Mouse (Mus musculus): ENCODE measurements around the gene Cmah. TPM values are rescaled to one million over a fixed set of nuclear protein-coding genes. Genes with fewer than 3 reads are reported as not detected.

The Cmah gene
- polyA plus RNA-seq, 1 experiment from 2014 or later, result 0.37 TPM

- no peaks in the 10 kb centered on the region for H3K36me3 ChIP-seq (ENCODE audit: control insufficient read depth, insufficient read depth, low read length)
- WGBS, result 86% methylated on average over 8 of the region's 8 CpGs
- H3K9ac ChIP-seq (ENCODE audit: low read length), result no peak overlapping the region
- no peaks in the 10 kb centered on the region for H3K27me3 ChIP-seq (ENCODE audit: control insufficient read depth, insufficient read depth, low read length)
- H3K4me1 ChIP-seq (ENCODE audit: control insufficient read depth, insufficient read depth, low read length), result no peaks in the 10 kb centered on the region
- H3K9me3 ChIP-seq (ENCODE audit: control insufficient read depth, low read length), result no peaks in the 10 kb centered on the region
- H3K27ac ChIP-seq (ENCODE audit: low read depth, low read length), result no peak overlapping the region
- no peak overlapping the region for H3K4me3 ChIP-seq (ENCODE audit: low read depth, low read length)
- H3K4me2 ChIP-seq, result no peak overlapping the region
- no peak for ATAC-seq (ENCODE audit: low FRiP score)
- DNase-seq (ENCODE audit: low spot score, missing footprints), result no peak
These were observed 15.9 kb upstream of the Cmah start for GRCm38 (mm10) chr13:24311011-24311940.

- no peaks in the 10 kb centered on the region for H3K4me1 ChIP-seq (ENCODE audit: control insufficient read depth, insufficient read depth, low read length)
- H3K27ac ChIP-seq (ENCODE audit: low read depth, low read length), result no peak overlapping the region
- no peaks in the 10 kb centered on the region for H3K36me3 ChIP-seq (ENCODE audit: control insufficient read depth, insufficient read depth, low read length)
- H3K4me2 ChIP-seq, result no peak overlapping the region
- WGBS, result 69% methylated on average over 3 of the region's 3 CpGs
- DNase-seq (ENCODE audit: low spot score, missing footprints) (no peak), ATAC-seq (ENCODE audit: low FRiP score) (no peak)
- H3K4me3 ChIP-seq (ENCODE audit: low read depth, low read length), result no peak overlapping the region
- no peaks in the 10 kb centered on the region for H3K9me3 ChIP-seq (ENCODE audit: control insufficient read depth, low read length)
- no peaks in the 10 kb centered on the region for H3K27me3 ChIP-seq (ENCODE audit: control insufficient read depth, insufficient read depth, low read length)
- H3K9ac ChIP-seq (ENCODE audit: low read length), result no peak overlapping the region
These were observed 10.6 kb upstream of the Cmah start for GRCm38 (mm10) chr13:24316563-24316962.

DNA sequence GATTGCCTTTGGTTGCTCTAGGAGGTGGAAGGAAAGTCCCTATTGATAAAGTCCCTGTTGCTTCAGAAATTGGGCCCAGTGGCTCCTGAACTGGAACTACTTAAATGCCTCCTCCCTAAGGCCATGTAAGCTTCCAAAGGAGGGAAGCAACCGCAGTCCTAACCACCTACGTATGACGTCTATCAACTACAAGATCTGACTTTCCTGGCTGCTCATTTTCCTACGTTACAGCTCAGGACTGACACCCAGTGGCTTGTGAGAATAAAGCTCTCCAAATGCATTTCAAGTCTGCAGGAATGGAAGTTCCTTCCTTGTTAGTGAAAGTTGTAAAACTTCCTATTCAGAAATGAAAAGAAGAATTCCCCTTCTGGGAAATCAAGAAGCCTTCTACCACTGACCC is 8.6 kb upstream of the Cmah start:
- no peak for ATAC-seq (ENCODE audit: low FRiP score)
- no peak for DNase-seq (ENCODE audit: low spot score, missing footprints)
- 34% methylated on average over 4 of the region's 4 CpGs for WGBS

DNA sequence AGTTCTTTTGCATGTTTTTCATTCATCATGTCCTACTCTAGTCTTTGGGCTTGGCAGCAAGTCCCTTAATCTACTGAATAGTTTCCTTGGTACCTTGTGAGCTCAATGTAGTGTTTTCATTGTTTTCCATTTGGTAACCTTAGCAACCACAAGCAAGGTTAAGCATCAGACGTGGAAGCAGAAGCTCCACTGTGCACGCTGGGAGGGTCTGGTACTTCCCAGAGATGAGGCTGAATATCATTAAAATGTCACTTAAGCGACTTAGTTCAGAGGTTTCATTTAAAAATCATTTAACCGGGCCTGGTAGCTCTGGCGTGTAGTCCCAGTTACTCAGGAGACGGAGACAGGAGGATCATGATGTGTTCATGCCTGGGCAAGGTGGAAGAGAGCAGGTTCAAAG is 5.9 kb upstream of the Cmah start:
- no peak for DNase-seq (ENCODE audit: low spot score, missing footprints)
- 56% methylated on average over 6 of the region's 6 CpGs for WGBS
- Histone ChIP-seq H3K36me3 (ENCODE audit: control insufficient read depth, insufficient read depth, low read length) (no peaks in the 10 kb centered on the region), H3K27ac (ENCODE audit: low read depth, low read length) (no peak overlapping the region), H3K9ac (ENCODE audit: low read length) (no peak overlapping the region), H3K27me3 (ENCODE audit: control insufficient read depth, insufficient read depth, low read length) (no peaks in the 10 kb centered on the region), H3K9me3 (ENCODE audit: control insufficient read depth, low read length) (no peaks in the 10 kb centered on the region), H3K4me3 (ENCODE audit: low read depth, low read length) (no peak overlapping the region), H3K4me2 (no peak overlapping the region), H3K4me1 (ENCODE audit: control insufficient read depth, insufficient read depth, low read length) (no peaks in the 10 kb centered on the region)
- no peak for ATAC-seq (ENCODE audit: low FRiP score)

More for the DNA sequence above, 8.6 kb upstream of the Cmah start:
- Histone ChIP-seq H3K36me3 (ENCODE audit: control insufficient read depth, insufficient read depth, low read length) (no peaks in the 10 kb centered on the region), H3K9ac (ENCODE audit: low read length) (no peak overlapping the region), H3K4me2 (no peak overlapping the region), H3K4me3 (ENCODE audit: low read depth, low read length) (no peak overlapping the region), H3K4me1 (ENCODE audit: control insufficient read depth, insufficient read depth, low read length) (no peaks in the 10 kb centered on the region), H3K27ac (ENCODE audit: low read depth, low read length) (no peak overlapping the region), H3K9me3 (ENCODE audit: control insufficient read depth, low read length) (no peaks in the 10 kb centered on the region), H3K27me3 (ENCODE audit: control insufficient read depth, insufficient read depth, low read length) (no peaks in the 10 kb centered on the region)

GRCm38 (mm10) chr13:24328036-24328817 is 1.0 kb downstream of the Cmah start:
- Histone ChIP-seq H3K9ac (ENCODE audit: low read length) (no peak overlapping the region), H3K27me3 (ENCODE audit: control insufficient read depth, insufficient read depth, low read length) (no peaks in the 10 kb centered on the region), H3K36me3 (ENCODE audit: control insufficient read depth, insufficient read depth, low read length) (no peaks in the 10 kb centered on the region), H3K4me2 (no peak overlapping the region), H3K27ac (ENCODE audit: low read depth, low read length) (no peak overlapping the region), H3K4me3 (ENCODE audit: low read depth, low read length) (no peak overlapping the region), H3K4me1 (ENCODE audit: control insufficient read depth, insufficient read depth, low read length) (no peaks in the 10 kb centered on the region), H3K9me3 (ENCODE audit: control insufficient read depth, low read length) (no peaks in the 10 kb centered on the region)
- WGBS, result 82% methylated on average over 9 of the region's 9 CpGs
- DNase-seq (ENCODE audit: low spot score, missing footprints) (no peak), ATAC-seq (ENCODE audit: low FRiP score) (no peak)

GRCm38 (mm10) chr13:24330128-24330527 is 2.9 kb downstream of the Cmah start:
- Histone ChIP-seq H3K27ac (ENCODE audit: low read depth, low read length) (no peak overlapping the region), H3K9ac (ENCODE audit: low read length) (no peak overlapping the region), H3K9me3 (ENCODE audit: control insufficient read depth, low read length) (no peaks in the 10 kb centered on the region), H3K4me1 (ENCODE audit: control insufficient read depth, insufficient read depth, low read length) (no peaks in the 10 kb centered on the region), H3K4me3 (ENCODE audit: low read depth, low read length) (no peak overlapping the region), H3K4me2 (no peak overlapping the region), H3K36me3 (ENCODE audit: control insufficient read depth, insufficient read depth, low read length) (no peaks in the 10 kb centered on the region), H3K27me3 (ENCODE audit: control insufficient read depth, insufficient read depth, low read length) (no peaks in the 10 kb centered on the region)
- WGBS, result 81% methylated on average over 4 of the region's 4 CpGs
- DNase-seq (ENCODE audit: low spot score, missing footprints), result no peak
- ATAC-seq (ENCODE audit: low FRiP score), result no peak

DNA sequence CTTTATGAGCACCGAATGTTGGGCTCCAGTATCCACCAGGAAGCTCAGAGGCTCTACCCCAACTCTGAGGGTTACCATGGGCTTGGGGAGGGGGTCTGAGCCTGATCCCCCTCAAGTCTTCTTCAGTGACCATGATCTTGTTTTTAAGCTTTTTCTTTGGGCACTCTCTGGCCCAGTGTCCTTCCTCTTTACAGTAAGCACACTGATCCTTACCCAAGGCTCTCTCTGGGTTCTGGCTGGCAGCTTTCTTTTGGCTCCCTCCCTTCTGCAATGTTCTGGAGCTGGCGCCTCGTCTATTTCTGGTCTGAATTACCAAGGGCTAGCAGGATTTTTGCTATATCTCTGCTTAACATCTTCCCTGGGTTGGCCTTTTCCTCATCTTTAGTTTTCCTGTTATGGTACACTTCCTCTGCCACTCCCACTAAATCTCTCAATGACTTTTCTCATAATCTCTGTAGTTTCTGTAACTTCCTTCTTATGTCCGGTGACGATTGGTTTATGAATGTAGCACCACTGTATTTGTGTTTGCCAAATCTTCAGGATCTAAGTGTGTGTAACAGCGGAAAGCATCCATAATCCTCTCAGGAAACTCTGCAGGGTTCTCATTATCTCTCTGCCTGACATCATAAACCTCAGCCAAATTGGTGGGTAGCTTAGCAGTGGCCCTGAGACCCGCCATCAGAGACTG is 3.8 kb downstream of the Cmah start:
- WGBS, result 83% methylated on average over 7 of the region's 7 CpGs
- no peak for ATAC-seq (ENCODE audit: low FRiP score)

GRCm38 (mm10) chr13:24332537-24332936 is 5.3 kb downstream of the Cmah start:
- Histone ChIP-seq H3K27me3 (ENCODE audit: control insufficient read depth, insufficient read depth, low read length) (no peaks in the 10 kb centered on the region), H3K4me2 (no peak overlapping the region), H3K4me1 (ENCODE audit: control insufficient read depth, insufficient read depth, low read length) (no peaks in the 10 kb centered on the region), H3K9me3 (ENCODE audit: control insufficient read depth, low read length) (no peaks in the 10 kb centered on the region), H3K9ac (ENCODE audit: low read length) (no peak overlapping the region), H3K27ac (ENCODE audit: low read depth, low read length) (no peak overlapping the region), H3K4me3 (ENCODE audit: low read depth, low read length) (no peak overlapping the region), H3K36me3 (ENCODE audit: control insufficient read depth, insufficient read depth, low read length) (no peaks in the 10 kb centered on the region)
- WGBS, result 58% methylated on average over 3 of the region's 3 CpGs
- no peak for DNase-seq (ENCODE audit: low spot score, missing footprints)
- ATAC-seq (ENCODE audit: low FRiP score), result no peak

More for the DNA sequence above, 3.8 kb downstream of the Cmah start:
- H3K4me3 ChIP-seq (ENCODE audit: low read depth, low read length), result no peak overlapping the region
- H3K27ac ChIP-seq (ENCODE audit: low read depth, low read length), result no peak overlapping the region
- H3K4me2 ChIP-seq, result no peak overlapping the region
- H3K9me3 ChIP-seq (ENCODE audit: control insufficient read depth, low read length), result no peaks in the 10 kb centered on the region
- H3K27me3 ChIP-seq (ENCODE audit: control insufficient read depth, insufficient read depth, low read length), result no peaks in the 10 kb centered on the region
- no peaks in the 10 kb centered on the region for H3K36me3 ChIP-seq (ENCODE audit: control insufficient read depth, insufficient read depth, low read length)
- H3K9ac ChIP-seq (ENCODE audit: low read length), result no peak overlapping the region
- H3K4me1 ChIP-seq (ENCODE audit: control insufficient read depth, insufficient read depth, low read length), result no peaks in the 10 kb centered on the region
- no peak for DNase-seq (ENCODE audit: low spot score, missing footprints)

Measured in midbrain, embryonic 11.5 days (tissue).